Mouse (Mus musculus): ENCODE measurements around the gene Gm13023.
"Not testable (repeated sequence)": the region's sequence is repeated elsewhere in the genome, so short reads cannot be mapped to it uniquely, and the experiment has no call there.

The Gm13023 gene

GRCm38 (mm10) chr4:143789052-143789451, at the start of gene Gm13023:
Gene Gm13023, plus strand, starts transcription at chr4:143789352.
- in situ Hi-C loops (cut with MseI, MboI), result not testable (repeated sequence)

- in situ Hi-C loops (cut with MseI, MboI), result loop anchor here in 1 of 2 experiments (5.0 kb wide), 1 partner anchor 376 kb away; the partner anchor contains the start of gene Oog2
Measured at GRCm38 (mm10) chr4:143815993-143816392, 26.8 kb downstream of the Gm13023 start, which contains the start of gene Gm13084. Gene Gm13084, minus strand, starts transcription at chr4:143816093.
